Mouse (Mus musculus) MEL (cell line): Measurements from ENCODE around the gene Srcin1.

Experiments
- BHLHE40 ChIP-seq: IDR thresholded peaks from 2 replicates; pipeline ENCODE4 v1.6.1; 2012; ENCODE audit warnings: low read depth, mild to moderate bottlenecking, inconsistent platforms, low read length, improper control_type of control experiment, borderline replicate concordance
- CTCF ChIP-seq, 3 experiments: IDR thresholded peaks in 2 of 3; conservative IDR thresholded peaks in 1 of 3; 2 replicates each; pipeline ENCODE4 v1.5.1; 2011 to 2012; ENCODE audit warnings: low read length in 3 of 3, low read depth in 2 of 3, mild to moderate bottlenecking in 2 of 3, improper control_type of control experiment in 1 of 3, inconsistent platforms in 1 of 3, mixed read lengths in 1 of 3, moderate library complexity in 1 of 3; ENCODE audit not compliant: control insufficient read depth in 1 of 3, insufficient read depth in 1 of 3, poor library complexity in 1 of 3, severe bottlenecking in 1 of 3
- EP300 ChIP-seq, 2 experiments: IDR thresholded peaks; 2 replicates each; pipeline ENCODE4 v1.6.1; 2011; ENCODE audit warnings: improper control_type of control experiment in 2 of 2, low read length in 2 of 2, low read depth in 1 of 2, mild to moderate bottlenecking in 1 of 2
- MAZ ChIP-seq: IDR thresholded peaks from 2 replicates; pipeline ENCODE4 v1.6.1; 2012; ENCODE audit warnings: low read depth, mild to moderate bottlenecking, inconsistent platforms, low read length, improper control_type of control experiment
- MXI1 ChIP-seq: IDR thresholded peaks from 2 replicates; pipeline ENCODE4 v1.6.1; 2011; ENCODE audit warnings: mild to moderate bottlenecking, low read depth, low read length, improper control_type of control experiment
- POLR2A ChIP-seq, 2 experiments: IDR thresholded peaks; 2 replicates each; pipeline ENCODE4 v1.6.1; 2011 to 2012; ENCODE audit warnings: low read length in 2 of 2, mild to moderate bottlenecking in 2 of 2, control low read depth in 1 of 2, improper control_type of control experiment in 1 of 2, low read depth in 1 of 2, moderate library complexity in 1 of 2; ENCODE audit not compliant: control insufficient read depth in 1 of 2, insufficient read depth in 1 of 2, poor library complexity in 1 of 2
- SMC3 ChIP-seq: IDR thresholded peaks from 2 replicates; pipeline ENCODE4 v1.6.1; 2011; ENCODE audit warnings: low read depth, low read length, improper control_type of control experiment

- TF ChIP-seq MAZ: no peak
- no peak for TF ChIP-seq CTCF (IDR thresholded peaks at IDR 0.05 in 2 of 3, conservative IDR thresholded peaks at IDR 0.05 in 1 of 3; ENCODE audit: control insufficient read depth in 1 of 3, insufficient read depth in 1 of 3, low read depth in 2 of 3, low read length in 3 of 3, poor library complexity in 1 of 3, severe bottlenecking in 1 of 3)
- TF ChIP-seq POLR2A (IDR thresholded peaks at IDR 0.05; ENCODE audit: control insufficient read depth in 1 of 2, insufficient read depth in 1 of 2, low read depth in 1 of 2, low read length in 2 of 2, poor library complexity in 1 of 2): no peak
- TF ChIP-seq MXI1: no peak
- no peak for TF ChIP-seq BHLHE40
- no peak for TF ChIP-seq SMC3
- no peak for TF ChIP-seq EP300 (IDR thresholded peaks at IDR 0.05; ENCODE audit: low read depth in 1 of 2, low read length in 2 of 2)
These were observed 78.4 kb downstream of the Srcin1 start for GRCm38 (mm10) chr11:97497543-97497942.
